Mouse (Mus musculus): ENCODE results near the gene Tmem229b. TPM values are rescaled to one million over a fixed set of nuclear protein-coding genes. Genes with fewer than 3 reads are reported as not detected.
"Not testable (repeated sequence)": the region's sequence is repeated elsewhere in the genome, so short reads cannot be mapped to it uniquely, and the experiment has no call there.

The Tmem229b gene
- 1 to 10 TPM; 3.1 to 3.8 TPM for total RNA-seq (2021)

DNA sequence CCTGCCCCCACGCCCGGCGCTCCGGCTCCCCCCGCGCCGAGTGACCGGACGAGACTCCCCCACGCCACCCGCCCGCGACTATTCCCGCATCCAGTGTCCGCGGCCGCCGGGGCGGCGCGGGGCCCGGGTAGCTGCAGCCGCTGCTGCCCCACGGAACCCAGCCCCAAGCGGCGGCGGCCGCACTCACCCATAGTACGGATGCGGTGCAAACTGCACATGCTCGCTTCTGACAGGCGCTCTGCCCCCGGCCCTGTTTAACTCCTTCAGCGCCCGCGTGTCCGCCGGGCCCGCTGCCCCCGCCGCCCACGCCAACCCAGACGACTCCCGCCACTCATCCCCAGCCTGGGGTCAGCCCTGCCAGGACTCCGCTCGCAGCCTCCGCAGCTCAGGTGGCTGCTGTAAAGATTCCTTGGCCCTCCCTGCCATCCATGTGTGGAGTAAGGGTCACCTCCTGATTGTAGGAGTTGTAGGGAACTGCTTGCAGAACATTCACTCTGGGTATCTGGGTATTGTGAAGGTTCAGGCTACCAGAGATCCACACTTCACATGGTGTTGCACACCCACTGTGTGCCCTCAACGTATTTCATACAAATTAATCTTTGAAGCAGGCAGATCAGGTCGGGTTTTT is at the start of gene Tmem229b:
Gene Tmem229b, minus strand, starts transcription at position 502 of the 628 bp plus-strand sequence.
- DNase-seq, result peak; percentile 51

DNA sequence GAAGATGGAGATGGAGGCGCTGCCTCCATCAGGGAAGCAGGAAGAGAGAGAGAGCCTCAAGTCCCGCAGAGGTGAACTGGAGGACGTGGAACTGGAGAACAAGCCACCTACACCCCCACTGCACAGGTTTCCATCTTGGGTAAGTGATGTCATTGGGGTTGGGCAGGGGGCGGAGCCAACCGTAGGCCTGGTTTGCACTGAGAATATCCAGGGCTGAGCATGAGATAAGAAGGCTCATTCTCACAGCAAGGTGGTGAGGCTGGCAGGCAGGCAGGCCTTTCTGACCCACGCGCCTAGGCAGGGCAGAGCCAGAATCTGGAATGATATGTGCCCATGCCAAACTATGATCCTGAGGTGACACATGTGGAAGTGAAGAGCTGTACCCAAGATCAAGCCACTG is 47.8 kb upstream of the Tmem229b start:
- DNase-seq, result peak; percentile 85

DNA sequence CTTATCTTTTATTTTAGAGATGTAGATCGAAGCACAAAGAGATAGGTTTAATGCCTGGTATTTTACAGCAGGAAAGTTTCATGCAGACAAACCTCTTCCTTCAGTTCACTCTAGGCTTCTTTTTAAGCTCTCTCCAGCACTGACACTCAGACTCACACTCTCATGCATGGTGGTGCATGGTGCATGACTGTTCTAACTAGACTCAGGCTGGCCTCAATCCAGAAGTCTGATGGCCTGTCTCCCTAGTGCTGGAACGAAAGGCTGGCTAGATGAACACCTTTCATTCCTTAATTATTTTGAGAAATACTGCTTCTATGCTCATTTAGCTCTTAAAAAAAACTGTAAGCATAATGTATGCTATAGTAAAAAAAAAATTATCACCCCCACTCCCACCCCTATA is 44.6 kb upstream of the Tmem229b start:
- DNase-seq, result peak; percentile 17

DNA sequence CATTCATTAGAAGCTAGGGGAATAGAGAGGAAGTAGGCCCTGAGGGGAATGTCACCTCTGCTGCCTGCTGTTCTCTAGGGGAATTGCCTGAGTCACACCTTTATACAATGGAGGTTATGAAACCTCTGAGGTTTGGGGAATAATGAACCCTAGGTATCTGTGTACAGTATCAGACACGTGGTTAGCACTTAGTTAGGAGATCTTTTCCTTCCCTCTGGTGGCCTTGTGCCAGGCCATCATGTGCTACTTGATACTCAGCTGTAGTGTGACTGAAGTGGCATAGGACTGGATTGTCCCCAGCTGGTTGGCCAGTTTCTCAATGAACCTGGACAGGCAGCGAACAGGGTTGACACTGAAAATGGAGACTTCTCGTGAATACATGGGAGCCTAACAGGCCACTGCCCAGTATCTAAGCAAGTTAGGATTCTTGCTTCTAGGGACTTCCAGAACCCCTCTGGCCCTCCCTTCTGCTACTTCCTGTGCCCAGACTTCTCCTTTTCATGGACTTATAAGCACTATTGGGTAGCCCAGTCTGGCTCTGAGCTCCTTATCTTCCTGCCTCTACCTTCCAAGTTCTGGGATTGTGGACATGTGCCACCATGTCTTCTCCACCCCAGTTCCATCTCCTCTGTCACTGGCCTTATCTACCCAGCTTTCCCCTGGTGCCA is 43.3 kb upstream of the Tmem229b start:
- DNase-seq, result peak; percentile 61

DNA sequence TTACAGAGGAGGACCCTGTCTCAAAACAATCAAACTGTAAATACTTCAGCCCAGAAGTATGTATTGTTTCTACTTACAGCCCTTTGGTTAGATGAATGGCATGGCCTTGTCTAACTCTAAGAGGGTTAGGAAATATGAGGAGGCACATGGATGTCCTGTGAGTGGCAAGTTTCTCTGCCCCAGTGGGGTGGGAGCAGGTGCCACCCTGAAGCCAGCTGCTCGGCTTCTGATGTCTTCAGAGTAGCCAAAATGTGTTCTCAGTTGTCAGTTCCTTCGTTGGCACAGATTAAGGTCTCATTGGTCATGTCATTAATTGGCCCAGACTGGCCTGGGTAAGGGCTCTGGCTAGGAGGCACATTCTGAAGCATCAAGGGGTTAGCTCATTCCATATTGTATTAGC is 42.4 kb upstream of the Tmem229b start:
- no peak for DNase-seq

DNA sequence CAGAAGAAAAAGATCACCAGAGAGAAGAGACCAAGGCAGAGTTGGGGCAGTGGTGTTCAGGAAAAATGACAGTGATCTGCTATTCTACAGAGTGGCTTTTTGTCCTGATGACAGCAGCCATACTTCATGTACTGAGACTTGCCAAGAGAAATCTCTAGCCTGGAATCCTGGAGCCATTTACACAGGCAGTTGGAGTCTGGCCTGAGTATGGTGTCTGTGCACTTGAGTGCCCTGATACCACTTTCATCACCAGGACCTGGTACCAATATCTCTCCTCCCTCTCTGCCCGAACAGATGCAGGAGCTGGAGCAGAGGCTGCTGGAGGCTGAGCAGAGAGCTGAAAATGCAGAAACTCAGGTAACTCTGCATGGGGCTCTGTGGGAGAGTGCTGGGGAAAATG is 41.5 kb upstream of the Tmem229b start:
- DNase-seq, result peak; percentile 56

DNA sequence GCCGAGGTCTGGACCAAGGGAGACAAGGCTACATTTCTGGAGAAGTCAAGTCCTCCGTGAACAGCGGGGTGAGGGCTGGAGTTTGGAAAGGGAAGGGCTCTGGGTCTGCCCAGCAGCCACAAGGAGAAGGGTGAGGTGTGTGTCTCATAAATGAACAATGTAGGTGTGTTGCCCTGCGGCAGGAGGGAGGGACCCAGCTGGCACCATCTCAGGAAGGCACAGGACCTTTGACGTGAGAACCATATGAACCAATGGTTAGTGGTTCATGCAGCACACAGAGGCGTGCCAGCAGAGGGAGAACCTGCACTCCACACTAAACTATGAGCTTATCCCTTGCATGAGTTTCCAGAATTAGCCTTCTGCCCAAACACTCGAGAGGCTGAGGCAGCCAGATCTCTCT is 39.8 kb upstream of the Tmem229b start:
- DNase-seq, result no peak

DNA sequence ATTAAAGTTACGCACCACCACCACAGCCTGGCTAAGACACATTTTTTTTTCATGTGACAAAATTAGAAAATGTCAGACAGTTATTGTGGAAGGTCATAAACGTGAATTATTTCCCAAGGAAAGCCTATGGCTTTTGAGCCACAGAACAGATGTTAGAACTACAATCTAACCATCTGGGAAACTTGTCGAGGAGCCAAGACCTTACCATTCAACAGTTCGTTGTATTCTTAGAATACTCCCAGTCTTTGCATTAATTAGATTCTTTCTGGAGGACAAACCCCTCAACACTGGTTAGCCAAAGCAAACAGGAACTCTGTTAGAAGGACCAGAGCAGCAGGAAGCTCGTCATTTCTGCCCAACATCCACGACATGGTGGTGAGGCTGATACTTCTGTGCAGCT is 38.7 kb upstream of the Tmem229b start:
- DNase-seq, result no peak

DNA sequence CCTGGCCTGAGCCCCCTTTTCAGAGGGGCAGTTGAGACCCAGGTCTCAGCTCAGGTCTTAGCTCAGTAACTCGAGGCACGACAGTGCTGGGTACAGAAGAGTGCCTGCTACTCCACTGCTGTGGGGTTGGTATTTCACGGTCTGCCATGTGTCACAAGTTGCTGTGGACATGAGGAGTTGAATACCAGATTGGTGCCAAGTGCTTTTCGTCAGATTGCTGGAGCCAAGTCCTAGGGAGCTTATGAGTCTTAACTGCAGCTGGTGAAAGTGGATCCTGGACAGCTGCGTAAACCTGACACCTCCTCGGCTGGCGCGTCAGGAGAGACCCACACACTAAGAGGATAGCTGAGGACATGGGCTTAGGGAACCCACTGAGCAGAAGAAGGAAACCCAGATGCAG is 37.2 kb upstream of the Tmem229b start:
- DNase-seq, result peak; percentile 65

DNA sequence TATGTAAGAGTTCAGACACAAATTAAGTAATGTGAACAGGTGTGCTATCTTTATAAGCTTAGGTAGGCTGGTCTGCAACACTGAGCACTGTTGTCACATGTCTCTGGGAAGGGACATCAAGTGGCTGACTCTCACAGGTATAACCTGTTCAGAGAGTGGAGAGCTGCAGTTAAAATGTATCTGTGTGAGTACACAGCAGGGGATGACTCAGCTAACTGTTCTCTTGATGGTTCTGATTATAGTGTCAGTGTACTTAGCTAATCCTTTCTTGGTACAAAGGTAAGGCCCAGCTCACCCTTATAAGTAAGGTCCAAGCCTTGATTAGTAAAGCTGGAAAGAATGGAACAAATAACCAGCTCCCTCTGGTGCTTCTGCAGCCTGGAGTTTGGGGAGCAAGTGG is 34.0 kb upstream of the Tmem229b start:
- no peak for DNase-seq

DNA sequence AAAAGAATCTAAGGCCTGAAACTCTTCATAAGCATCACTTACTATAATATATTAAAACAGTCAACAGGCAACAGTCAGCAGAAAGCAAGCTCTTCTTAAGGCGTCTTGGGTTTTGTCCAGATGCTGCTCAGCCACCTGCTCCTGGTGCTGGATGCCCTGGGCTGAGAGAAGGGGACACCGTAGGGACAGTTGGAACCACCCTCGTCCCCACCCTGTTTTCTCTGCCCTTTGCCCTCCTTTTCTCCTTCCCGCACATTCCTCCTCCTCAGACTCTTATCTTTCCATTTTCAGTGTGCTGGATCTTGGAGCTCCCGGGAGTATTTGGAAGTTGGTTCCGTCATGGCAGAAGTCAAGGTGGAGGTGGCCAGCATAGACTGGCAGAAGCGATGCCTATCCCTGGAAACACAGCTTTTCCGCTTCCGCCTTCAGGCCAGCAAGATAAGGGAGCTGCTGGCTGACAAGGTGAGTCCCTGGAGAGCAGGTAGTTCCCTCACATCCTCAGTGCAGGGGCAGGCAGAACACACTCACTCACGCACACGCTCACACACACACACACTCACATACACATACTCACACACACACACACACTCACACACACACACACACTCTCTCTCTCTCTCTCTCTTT is 32.9 kb upstream of the Tmem229b start:
- DNase-seq, result no peak

DNA sequence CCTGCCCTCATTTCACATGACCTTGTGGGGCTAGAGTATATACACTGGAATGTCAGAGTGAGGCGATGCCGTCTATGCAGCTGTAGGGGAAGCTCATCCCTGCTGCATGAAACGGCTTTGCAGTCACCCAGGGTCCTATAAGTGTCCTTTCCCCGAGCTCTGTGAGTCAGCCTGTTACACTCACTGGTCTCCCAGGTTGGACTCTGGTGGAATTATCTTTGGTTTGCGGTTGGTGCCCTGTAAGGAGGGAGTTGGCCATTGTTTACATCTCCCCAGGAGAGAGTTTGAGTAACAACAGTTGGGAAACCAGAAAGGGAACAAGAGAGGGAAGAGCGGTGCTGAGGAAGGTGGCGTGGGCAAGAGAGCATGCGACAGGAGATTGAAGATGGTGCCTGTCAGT is 32.3 kb upstream of the Tmem229b start:
- DNase-seq, result no peak

DNA sequence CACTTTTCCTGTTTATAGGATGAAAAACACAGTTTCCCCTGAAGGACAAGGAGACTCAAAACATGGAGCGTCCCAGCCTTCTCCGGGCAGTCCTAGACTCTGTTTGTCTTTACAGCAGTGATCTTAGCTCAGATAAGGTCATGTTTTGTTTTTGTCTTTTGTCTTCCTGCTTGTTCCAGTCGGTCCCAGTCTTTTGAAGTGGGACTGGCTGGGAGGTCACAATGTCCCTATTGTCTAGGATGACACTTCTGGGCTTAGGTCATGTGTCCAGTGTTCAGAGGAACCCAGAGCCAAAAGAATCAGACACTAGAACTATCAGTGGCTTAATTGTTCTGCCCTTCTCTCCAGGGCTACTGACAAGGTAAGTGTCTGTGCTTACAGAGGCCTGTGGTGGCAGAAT is 27.9 kb upstream of the Tmem229b start:
- no peak for DNase-seq

DNA sequence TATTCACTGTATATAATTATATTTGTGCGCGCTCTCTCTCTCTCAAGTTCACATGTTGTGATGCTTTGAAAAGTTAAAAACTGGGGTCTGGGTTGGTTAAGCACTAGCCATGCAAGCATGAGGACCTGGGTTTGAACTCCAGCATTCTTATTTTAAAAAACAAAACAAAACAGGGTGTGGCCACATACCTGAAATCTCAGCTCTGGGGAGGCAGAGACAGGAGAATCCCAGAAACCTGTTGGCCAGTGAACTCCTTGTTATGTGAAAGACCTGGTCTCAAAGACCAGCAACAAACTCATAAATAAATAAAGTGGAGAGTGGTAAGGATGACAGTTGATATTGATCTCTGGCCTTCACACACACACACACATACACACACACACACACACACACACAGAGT is 26.9 kb upstream of the Tmem229b start:
- DNase-seq, result no peak

DNA sequence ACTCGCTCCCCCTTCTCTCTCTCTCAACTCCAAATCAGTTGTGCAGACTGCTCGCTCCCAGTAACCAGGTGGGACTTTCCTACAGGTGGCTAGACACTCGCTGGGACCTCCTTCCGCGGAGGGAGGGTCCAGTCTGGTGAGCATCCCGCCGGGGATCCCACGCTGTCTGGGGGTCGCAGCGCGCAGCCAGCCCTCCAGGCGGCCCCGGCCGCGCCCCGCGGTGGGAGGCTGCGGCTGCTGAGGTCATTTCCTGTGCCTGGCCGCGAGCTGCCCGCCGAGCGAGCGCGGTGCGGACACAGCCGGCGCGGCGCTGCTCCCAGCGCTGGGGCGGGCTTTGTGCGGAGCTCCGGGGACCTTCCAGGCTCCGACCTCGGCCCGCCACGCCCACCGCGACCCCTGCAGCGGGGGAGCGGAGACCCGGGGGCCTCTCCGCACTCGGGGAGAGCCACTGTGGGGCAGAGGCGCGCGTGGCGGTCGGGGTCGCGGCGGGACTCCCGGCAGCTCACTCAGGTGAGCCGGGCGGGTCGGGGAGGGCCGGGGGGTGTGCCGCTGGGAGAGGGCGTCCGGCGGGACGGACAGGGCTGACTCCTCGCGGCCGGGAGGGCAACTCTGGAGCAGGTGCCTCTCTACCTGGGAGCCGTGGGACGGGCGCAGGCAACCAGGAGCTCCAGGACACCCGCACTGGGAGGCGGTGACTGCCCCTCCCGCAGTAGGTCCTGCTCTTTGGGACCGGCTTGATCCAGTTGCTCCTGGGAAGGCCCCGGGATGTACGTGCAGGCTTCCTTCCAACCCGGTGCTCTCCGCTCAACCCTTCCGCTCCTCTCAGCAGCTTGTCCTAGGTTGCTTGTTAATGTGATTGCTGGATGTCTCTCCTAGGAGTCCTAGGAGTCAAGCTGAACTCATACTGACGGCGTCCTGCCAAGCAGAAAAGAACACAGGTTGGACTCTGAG is 21.8 kb upstream of the Tmem229b start, which contains the start of gene Plekhh1:
Gene Plekhh1, plus strand, starts transcription at position 253 of the 951 bp plus-strand sequence.
- DNase-seq, result peak; percentile 59

DNA sequence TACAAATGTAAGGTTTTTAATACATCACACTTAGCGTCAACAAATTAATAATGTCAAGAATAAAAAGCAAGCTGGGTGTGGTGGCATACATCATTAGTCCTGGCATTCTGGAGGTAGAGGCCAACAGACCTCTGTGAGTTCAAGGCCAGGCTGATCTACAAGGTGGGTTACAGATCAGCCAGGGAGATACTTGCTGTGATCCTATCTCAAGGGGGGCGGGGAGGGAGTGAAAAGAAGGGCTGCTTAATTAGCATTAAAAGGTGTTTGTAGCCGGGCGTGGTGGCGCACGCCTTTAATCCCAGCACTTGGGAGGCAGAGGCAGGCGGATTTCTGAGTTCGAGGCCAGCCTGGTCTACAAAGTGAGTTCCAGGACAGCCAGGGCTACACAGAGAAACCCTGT is 20.1 kb upstream of the Tmem229b start:
- not testable (repeated sequence) for DNase-seq

DNA sequence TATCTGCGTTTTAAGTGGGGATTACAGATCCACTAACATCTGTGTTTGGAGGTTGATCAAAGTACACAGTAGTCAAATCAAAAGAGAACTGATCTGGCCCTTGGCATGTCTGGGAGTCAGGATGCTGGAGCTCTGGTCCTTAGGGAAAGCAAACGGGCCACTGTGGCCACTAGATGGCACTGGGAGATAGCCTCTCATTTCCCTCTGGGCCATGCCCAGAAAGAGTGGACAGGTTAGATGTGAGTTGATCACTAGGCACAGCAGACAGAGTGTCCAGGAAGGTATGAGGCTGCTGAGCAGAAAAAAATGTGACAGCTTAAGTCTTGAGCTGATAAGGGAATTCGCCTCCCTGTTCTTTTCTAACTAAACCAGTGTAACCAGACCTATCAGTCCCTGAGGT is 15.5 kb upstream of the Tmem229b start:
- DNase-seq, result peak; percentile 76

DNA sequence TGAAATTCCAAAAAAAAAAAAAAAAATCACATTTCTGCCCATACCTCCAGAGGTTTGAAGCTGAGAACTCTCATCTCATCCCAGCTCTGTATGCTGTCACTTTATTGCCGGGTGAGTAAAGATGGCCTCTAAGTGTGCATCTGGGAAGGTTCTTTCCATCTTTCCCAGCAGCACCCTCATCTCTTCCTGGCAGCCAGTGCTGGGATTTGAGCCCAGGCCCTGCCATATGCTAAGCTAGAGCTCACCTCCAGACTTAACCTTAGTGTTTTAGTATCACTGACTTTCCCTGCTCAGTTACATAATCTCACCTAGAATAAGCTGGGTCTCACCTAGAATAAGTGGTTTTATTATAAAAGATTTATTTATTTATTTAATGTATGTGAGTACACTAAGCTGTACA is 14.5 kb upstream of the Tmem229b start:
- no peak for DNase-seq

DNA sequence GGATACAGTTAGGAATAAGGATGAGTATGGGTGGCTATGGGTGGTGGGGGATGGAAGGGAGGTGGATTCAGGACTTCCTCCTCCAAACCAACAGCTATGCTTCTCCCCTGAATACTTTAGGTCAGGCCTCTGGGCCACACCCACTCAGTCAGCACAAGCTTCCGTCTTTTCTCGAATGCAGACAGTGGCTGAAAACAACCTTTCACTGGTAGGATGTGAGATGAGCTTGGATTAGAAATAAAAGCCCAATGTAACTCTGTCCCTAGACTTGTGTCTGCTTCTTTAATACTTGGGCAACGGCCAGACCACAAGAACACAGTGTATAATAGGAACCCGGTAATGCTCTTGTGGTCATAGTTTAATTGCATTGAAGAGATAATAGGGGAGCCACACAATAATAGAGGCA is 10.6 kb upstream of the Tmem229b start:
- DNase-seq, result no peak

DNA sequence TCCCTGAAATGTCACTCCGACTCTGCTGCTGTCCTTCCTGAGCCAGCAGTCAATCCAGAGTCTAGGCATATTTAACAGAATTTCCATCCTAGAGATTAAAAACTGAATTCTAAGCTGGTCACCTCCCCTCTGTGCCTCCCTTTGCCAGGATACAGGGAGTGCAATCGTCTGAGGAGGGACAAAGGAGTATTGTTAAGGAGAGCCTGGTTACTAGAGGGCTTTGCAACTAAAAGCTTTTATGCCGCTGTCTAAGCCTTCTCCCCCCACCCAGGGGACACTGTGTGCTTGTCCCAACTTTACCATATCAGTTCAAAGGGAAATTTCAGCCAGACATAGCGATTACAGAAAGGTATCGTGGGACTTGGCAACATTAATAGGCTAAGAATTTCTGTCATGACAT is 8.7 kb upstream of the Tmem229b start:
- DNase-seq, result no peak

DNA sequence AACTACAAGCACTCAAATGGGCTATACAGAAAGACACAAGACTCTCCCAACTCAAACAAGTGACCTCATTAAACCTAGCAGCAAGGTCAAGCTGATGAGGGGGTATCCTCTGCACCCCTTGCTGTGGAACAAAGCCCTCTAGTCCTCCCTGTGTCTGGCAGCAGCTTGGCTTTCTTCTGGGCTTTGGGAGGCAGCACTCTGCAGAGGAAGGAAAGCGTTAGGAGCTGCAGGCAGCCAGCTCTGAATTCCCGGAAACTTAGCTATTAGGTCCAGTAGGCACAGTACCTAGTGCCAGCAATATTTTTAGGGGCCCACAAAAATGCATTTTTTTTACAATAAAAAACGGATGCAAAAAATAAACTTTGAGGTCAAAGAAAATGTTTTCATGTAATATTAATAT is 3.1 kb upstream of the Tmem229b start:
- no peak for DNase-seq

DNA sequence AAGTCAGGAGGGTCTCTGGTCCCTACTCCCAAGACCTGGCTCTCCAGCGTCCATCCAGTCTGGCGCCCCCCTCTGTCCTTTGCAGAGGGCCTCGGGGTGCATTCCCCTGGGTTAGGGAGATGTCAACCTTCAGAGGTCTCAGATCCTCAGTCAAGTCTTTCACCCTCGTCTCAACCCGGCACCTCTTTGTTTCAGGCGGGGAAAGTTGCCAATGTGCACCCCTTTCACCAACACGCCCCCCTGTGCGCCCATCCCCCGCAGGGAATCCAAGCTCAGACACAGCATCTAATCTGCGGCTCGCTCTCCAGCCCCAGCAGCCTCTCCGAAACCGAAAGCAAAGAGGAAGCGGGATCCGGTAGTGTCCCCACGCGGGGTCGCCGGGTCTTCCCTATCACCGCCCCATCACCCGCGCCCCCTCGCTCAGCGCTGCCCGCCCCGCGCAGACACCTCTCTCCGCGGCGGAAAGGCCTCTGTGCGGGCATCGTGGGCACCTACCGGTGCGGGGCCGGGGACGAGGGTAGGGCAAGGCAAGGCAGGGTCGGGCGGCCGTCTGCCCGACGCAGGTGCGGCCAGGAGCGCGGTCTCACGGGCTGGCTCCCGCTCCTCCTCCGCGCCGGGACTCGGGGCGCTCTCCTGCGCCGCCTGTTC is 825 bp downstream of the Tmem229b start:
- peak; percentile 55 for DNase-seq

Data from heart, postnatal 4 days (tissue).